Mouse (Mus musculus) liver, embryonic 15.5 days (tissue): ENCODE data around the gene Slc41a1. TPM values are rescaled to one million over a fixed set of nuclear protein-coding genes. Genes with fewer than 3 reads are reported as not detected.
A peak's percentile ranks its signal among the peaks of the same experiment; 100 is the strongest.

Source experiments
- ATAC-seq: fragments of 200-750 bp; cut with Nextera tagmentation; 2 replicates; pipeline ENCODE4 v1.8.0; 2017; ENCODE audit warnings: moderate number of reproducible peaks, mild to moderate bottlenecking, moderate library complexity; ENCODE audit not compliant: insufficient read depth
- H3K27ac ChIP-seq: fragments of 300-500 bp; sonication (generic); replicated peaks from 2 replicates; pipeline ENCODE4 v1.5.1; 2015; ENCODE audit warnings: mild to moderate bottlenecking, inconsistent platforms
- H3K27me3 ChIP-seq: fragments of 300-500 bp; sonication (generic); 2 replicates; pipeline ENCODE4 v1.6.1; 2015; ENCODE audit warnings: mild to moderate bottlenecking, inconsistent platforms
- H3K36me3 ChIP-seq: fragments of 300-500 bp; sonication (generic); replicated peaks from 2 replicates; pipeline ENCODE4 v1.6.1; 2015; ENCODE audit warnings: moderate library complexity, mild to moderate bottlenecking, inconsistent platforms
- H3K4me1 ChIP-seq: fragments of 300-500 bp; sonication (generic); replicated peaks from 2 replicates; pipeline ENCODE4 v1.6.1; 2015; ENCODE audit warnings: inconsistent platforms
- H3K4me2 ChIP-seq: fragments of 300-500 bp; sonication (generic); 2 replicates; pipeline ENCODE4 v1.6.1; 2015; ENCODE audit warnings: moderate library complexity, mild to moderate bottlenecking, inconsistent platforms
- H3K4me3 ChIP-seq: fragments of 300-500 bp; sonication (generic); replicated peaks from 2 replicates; pipeline ENCODE4 v1.5.1; 2015; ENCODE audit warnings: mild to moderate bottlenecking, inconsistent platforms
- H3K9ac ChIP-seq: fragments of 300-500 bp; sonication (generic); 2 replicates; pipeline ENCODE4 v1.6.1; 2015; ENCODE audit warnings: moderate library complexity, mild to moderate bottlenecking, inconsistent platforms
- H3K9me3 ChIP-seq: fragments of 300-500 bp; sonication (generic); replicated peaks from 2 replicates; pipeline ENCODE4 v1.6.1; 2016; ENCODE audit warnings: inconsistent platforms
- WGBS: fragments of 180-500 bp; shearing (Covaris S2); methylation state at CpG from one replicate; pipeline ENCODE4 v1.1.7; 2015; ENCODE audit warnings: mixed read lengths; ENCODE audit not compliant: insufficient replicate concordance; 5-methylcytosine and 5-hydroxymethylcytosine counted together
- polyA plus RNA-seq: library from polyadenylated mRNA; unstranded; fragments of >200 nt; fragmentation: Nextera tagmentation; extraction: Ambion mirVana; gene quantifications from 2 replicates; pipeline ENCODE4 v1.2.1, GENCODE M21; 2015

Gene Slc41a1
- polyA plus RNA-seq, 1 experiment from 2014 or later: 1.2 TPM

GRCm38 (mm10) chr1:131846255-131846654 is 19.0 kb downstream of the Slc41a1 start:
- ATAC-seq: no peak
- H3K4me1 ChIP-seq: no peaks in the 10 kb centered on the region
- WGBS: 77% methylated on average over 5 of the region's 5 CpGs

GRCm38 (mm10) chr1:131861811-131862210 is 34.5 kb downstream of the Slc41a1 start:
- Histone ChIP-seq H3K27me3 (no peaks in the 10 kb centered on the region), H3K4me2 (no peak overlapping the region), H3K4me3 (no peak overlapping the region), H3K9me3 (no peaks in the 10 kb centered on the region), H3K27ac (no peak overlapping the region), H3K9ac (no peak overlapping the region), H3K4me1 (peaks cover 2% of the 10 kb centered on the region; the same call in 1 of the 2 replicates), H3K36me3 (no peaks in the 10 kb centered on the region)
- ATAC-seq: no peak
- 53% methylated on average over 4 of the region's 4 CpGs for WGBS

More at GRCm38 (mm10) chr1:131846255-131846654, 19.0 kb downstream of the Slc41a1 start:
- Histone ChIP-seq H3K9ac (no peak overlapping the region), H3K27ac (no peak overlapping the region), H3K4me2 (no peak overlapping the region), H3K9me3 (no peaks in the 10 kb centered on the region), H3K27me3 (no peaks in the 10 kb centered on the region), H3K36me3 (0 out of 2 replicates have a peak, but pooled peaks cover 3% of the 10 kb centered on the region), H3K4me3 (no peak overlapping the region)

GRCm38 (mm10) chr1:131865596-131865995 is 38.3 kb downstream of the Slc41a1 start:
- WGBS: 70% methylated on average over 5 of the region's 5 CpGs
- Histone ChIP-seq H3K27ac (no peak overlapping the region), H3K9me3 (no peaks in the 10 kb centered on the region), H3K4me2 (no peak overlapping the region), H3K9ac (no peak overlapping the region), H3K27me3 (no peaks in the 10 kb centered on the region), H3K4me3 (no peak overlapping the region), H3K4me1 (peaks cover 11% of the 10 kb centered on the region), H3K36me3 (no peaks in the 10 kb centered on the region)
- ATAC-seq: no peak

GRCm38 (mm10) chr1:131866304-131866999 is 39.2 kb downstream of the Slc41a1 start:
- WGBS: 30% methylated on average over 6 of the region's 6 CpGs
- Histone ChIP-seq H3K27me3 (no peaks in the 10 kb centered on the region), H3K36me3 (no peaks in the 10 kb centered on the region), H3K9ac (no peak overlapping the region), H3K4me1 (peaks cover 11% of the 10 kb centered on the region), H3K9me3 (no peaks in the 10 kb centered on the region), H3K4me2 (peak overlapping the region; percentile 83), H3K4me3 (peak overlapping the region; percentile 70), H3K27ac (no peak overlapping the region)
- ATAC-seq: no peak

- Histone ChIP-seq H3K9me3 (no peaks in the 10 kb centered on the region), H3K4me1 (peaks cover 11% of the 10 kb centered on the region), H3K9ac (peak within 1 kb of the TSS; percentile 65), H3K27me3 (no peaks in the 10 kb centered on the region), H3K36me3 (no peaks in the 10 kb centered on the region), H3K27ac (peak within 1 kb of the TSS; percentile 42; the same call in 1 of the 2 replicates), H3K4me3 (peak within 1 kb of the TSS; percentile 70), H3K4me2 (peak within 1 kb of the TSS; percentile 83)
- WGBS: 1% methylated on average over 46 of the region's 46 CpGs
- peak; percentile 91 for ATAC-seq
These were observed 40.0 kb downstream of the Slc41a1 start, which contains the start of gene Rab29 for GRCm38 (mm10) chr1:131867093-131867945. Gene Rab29, plus strand, starts transcription at chr1:131867224.

- Histone ChIP-seq H3K27ac (0 out of 2 replicates have a peak overlapping the region, but pooled peaks have one; percentile 42), H3K4me3 (peak overlapping the region; percentile 70), H3K36me3 (no peaks in the 10 kb centered on the region), H3K27me3 (no peaks in the 10 kb centered on the region), H3K4me1 (peaks cover 11% of the 10 kb centered on the region), H3K4me2 (peak overlapping the region; percentile 83), H3K9me3 (no peaks in the 10 kb centered on the region), H3K9ac (peak overlapping the region; percentile 65)
- ATAC-seq: peak; percentile 5; the same call in 1 of the 2 replicates
- 29% methylated on average over 10 of the region's 10 CpGs for WGBS
These were observed 40.6 kb downstream of the Slc41a1 start for GRCm38 (mm10) chr1:131867946-131868290.

GRCm38 (mm10) chr1:131869561-131869960 is 42.3 kb downstream of the Slc41a1 start:
- WGBS: 73% methylated on average over 2 of the region's 2 CpGs

GRCm38 (mm10) chr1:131872856-131873255 is 45.6 kb downstream of the Slc41a1 start:
- no peak overlapping the region for H3K9ac ChIP-seq
- no peak overlapping the region for H3K4me2 ChIP-seq
- peaks cover 4% of the 10 kb centered on the region for H3K4me1 ChIP-seq
- no peak overlapping the region for H3K27ac ChIP-seq
- H3K27me3 ChIP-seq: no peaks in the 10 kb centered on the region
- no peak for ATAC-seq
- H3K4me3 ChIP-seq: no peak overlapping the region
- H3K36me3 ChIP-seq: no peaks in the 10 kb centered on the region
- no peaks in the 10 kb centered on the region for H3K9me3 ChIP-seq
- WGBS: 50% methylated on average over 1 of the region's 1 CpGs

More at GRCm38 (mm10) chr1:131869561-131869960, 42.3 kb downstream of the Slc41a1 start:
- Histone ChIP-seq H3K9me3 (no peaks in the 10 kb centered on the region), H3K27ac (no peak overlapping the region), H3K4me3 (no peak overlapping the region), H3K9ac (no peak overlapping the region), H3K36me3 (no peaks in the 10 kb centered on the region), H3K4me2 (no peak overlapping the region), H3K27me3 (no peaks in the 10 kb centered on the region), H3K4me1 (peaks cover 11% of the 10 kb centered on the region)
- no peak for ATAC-seq

GRCm38 (mm10) chr1:131879816-131880215 is 52.5 kb downstream of the Slc41a1 start:
- Histone ChIP-seq H3K9me3 (no peaks in the 10 kb centered on the region), H3K36me3 (no peaks in the 10 kb centered on the region), H3K27ac (no peak overlapping the region), H3K27me3 (no peaks in the 10 kb centered on the region), H3K4me1 (no peaks in the 10 kb centered on the region), H3K9ac (no peak overlapping the region), H3K4me2 (no peak overlapping the region), H3K4me3 (no peak overlapping the region)
- 61% methylated on average over 2 of the region's 2 CpGs for WGBS
- no peak for ATAC-seq

- no peaks in the 10 kb centered on the region for H3K4me1 ChIP-seq
- H3K27ac ChIP-seq: no peak overlapping the region
- no peaks in the 10 kb centered on the region for H3K36me3 ChIP-seq
- H3K9ac ChIP-seq: no peak overlapping the region
- WGBS: 32% methylated on average over 2 of the region's 2 CpGs
- no peak for ATAC-seq
- no peak overlapping the region for H3K4me3 ChIP-seq
- no peaks in the 10 kb centered on the region for H3K9me3 ChIP-seq
- H3K4me2 ChIP-seq: no peak overlapping the region
- H3K27me3 ChIP-seq: no peaks in the 10 kb centered on the region
These were observed 55.5 kb downstream of the Slc41a1 start for GRCm38 (mm10) chr1:131882787-131883186.

GRCm38 (mm10) chr1:131886173-131886572 is 58.9 kb downstream of the Slc41a1 start:
- ATAC-seq: no peak
- Histone ChIP-seq H3K4me2 (no peak overlapping the region), H3K9ac (no peak overlapping the region), H3K27me3 (no peaks in the 10 kb centered on the region), H3K4me3 (no peak overlapping the region), H3K9me3 (no peaks in the 10 kb centered on the region), H3K36me3 (no peaks in the 10 kb centered on the region), H3K4me1 (no peaks in the 10 kb centered on the region), H3K27ac (no peak overlapping the region)
- WGBS: 59% methylated on average over 2 of the region's 2 CpGs
